Mouse (Mus musculus): ENCODE results near the gene Ube2h.

GRCm38 (mm10) chr6:30347288-30347801 lies 43.0 kb upstream of the Ube2h start:
- no peak for TF ChIP-seq CTCF (IDR thresholded peaks at IDR 0.05; ENCODE audit: extremely low read depth, insufficient read depth, insufficient read length, insufficient replicate concordance)
- no peak for TF ChIP-seq POLR2A (IDR thresholded peaks at IDR 0.05; ENCODE audit: low read depth, low read length)

All from spleen, adult 2 months (tissue).